11 mouse cellular contexts compared by ENCODE assay signal in genomic region chr8:105169582-105169981, GRCm38 (mm10). TPM values are rescaled to one million over a fixed set of nuclear protein-coding genes. Genes with fewer than 3 reads are reported as not detected.
DNase-seq lines count a peak whose midpoint lies in the region; ATAC-seq and TF ChIP-seq lines count a peak whose summit lies in the region.
"Had no signal": no experiment of that assay in that cellular context is flagged by ENCODE, and none has a peak within 500 bp of the region (broad histone marks: within the 10 kb centered on the region; RNA-seq: fewer than 3 reads in every experiment).

No protein-coding gene starts in this region.

- peak overlapping the region; percentile 96; the same call in 1 of the 2 replicates for H3K4me3 ChIP-seq in heart, embryonic 11.5 days (ENCODE audit: low read depth, low read length)
- H3K4me3 ChIP-seq in lung, embryonic 16.5 days (ENCODE audit: low read length), result no peak overlapping the region; the same call in 1 of the 2 replicates
- 0 out of 2 replicates have a peak overlapping the region, but pooled peaks have one; percentile 99 for H3K4me3 ChIP-seq in forebrain, embryonic 15.5 days
- peak overlapping the region; percentile 75 for H3K4me3 ChIP-seq in myocyte

- intact Hi-C loops in heart, postnatal 36 days (cut with DNase I), result no loop called here

- no peaks in the 10 kb centered on the region for H3K9me3 ChIP-seq in heart, embryonic 11.5 days (replicated peaks; ENCODE audit: control insufficient read depth, low read length)
- H3K9me3 ChIP-seq in lung, embryonic 16.5 days (ENCODE audit: control insufficient read depth, low read length), result no peaks in the 10 kb centered on the region
- no peaks in the 10 kb centered on the region for H3K9me3 ChIP-seq in forebrain, embryonic 15.5 days

- H3ac ChIP-seq in myocyte (ENCODE audit: control insufficient read depth, insufficient read length), result no peak overlapping the region

- peak overlapping the region; percentile 99; the same call in 1 of the 2 replicates for H3K9ac ChIP-seq in heart, embryonic 11.5 days (ENCODE audit: low read depth, low read length)
- H3K9ac ChIP-seq in lung, embryonic 16.5 days (ENCODE audit: low read length), result no peak overlapping the region
- no peak overlapping the region for H3K9ac ChIP-seq in forebrain, embryonic 15.5 days (replicated peaks)

- H3K79me2 ChIP-seq in myocyte (ENCODE audit: control insufficient read depth, insufficient read depth), result peaks cover 31% of the 10 kb centered on the region

- 38% methylated on average over 3 of the region's 3 CpGs for WGBS in heart, embryonic 11.5 days (ENCODE audit: insufficient replicate concordance)
- WGBS in lung, embryonic 16.5 days, result 37% methylated on average over 3 of the region's 3 CpGs
- 44% methylated on average over 3 of the region's 3 CpGs for WGBS in forebrain, embryonic 15.5 days

- peaks cover 6% of the 10 kb centered on the region for H3K4me1 ChIP-seq in heart, embryonic 11.5 days (ENCODE audit: control insufficient read depth, insufficient read depth, low read length)
- H3K4me1 ChIP-seq in lung, embryonic 16.5 days (replicated peaks; ENCODE audit: control insufficient read depth, insufficient read depth, low read length), result peaks cover 13% of the 10 kb centered on the region
- H3K4me1 ChIP-seq in forebrain, embryonic 15.5 days, result peaks cover 19% of the 10 kb centered on the region

- H3K36me3 ChIP-seq in heart, embryonic 11.5 days (ENCODE audit: control insufficient read depth, insufficient read depth, low read length), result no peaks in the 10 kb centered on the region
- no peaks in the 10 kb centered on the region for H3K36me3 ChIP-seq in lung, embryonic 16.5 days (ENCODE audit: control insufficient read depth, insufficient read depth, low read length)
- H3K36me3 ChIP-seq in forebrain, embryonic 15.5 days, result no peaks in the 10 kb centered on the region
- no peaks in the 10 kb centered on the region for H3K36me3 ChIP-seq in myocyte (ENCODE audit: control insufficient read depth, insufficient read depth)

- TF ChIP-seq POLR2A in myocyte (IDR thresholded peaks at IDR 0.05; ENCODE audit: insufficient read length, low read depth), result no peak

- no peak for DNase-seq in heart, postnatal 36 days
- DNase-seq in lung, postnatal 36 days, result no peak
- no peak for DNase-seq in cerebellum, postnatal 36 days
- no peak for DNase-seq in spleen, adult 12 weeks (ENCODE audit: low spot score)

- peak overlapping the region; percentile 76; the same call in 1 of the 2 replicates for H3K4me2 ChIP-seq in heart, embryonic 11.5 days
- peak overlapping the region; percentile 71 for H3K4me2 ChIP-seq in lung, embryonic 16.5 days (ENCODE audit: low read depth, low read length)
- H3K4me2 ChIP-seq in forebrain, embryonic 15.5 days (replicated peaks), result peak overlapping the region; percentile 61
- H3K4me2 ChIP-seq in myocyte (ENCODE audit: low read depth), result peak overlapping the region; percentile 96

- no peak overlapping the region for H3K27ac ChIP-seq in heart, embryonic 11.5 days (ENCODE audit: low read depth, low read length)
- H3K27ac ChIP-seq in lung, embryonic 16.5 days (ENCODE audit: low read length), result peak overlapping the region; percentile 99; the same call in 1 of the 2 replicates
- no peak overlapping the region for H3K27ac ChIP-seq in forebrain, embryonic 15.5 days (replicated peaks)

- no peaks in the 10 kb centered on the region for H3K27me3 ChIP-seq in heart, embryonic 11.5 days (ENCODE audit: control insufficient read depth, insufficient read depth, low read length)
- no peaks in the 10 kb centered on the region for H3K27me3 ChIP-seq in lung, embryonic 16.5 days (ENCODE audit: control insufficient read depth, insufficient read depth, low read depth, low read length)
- H3K27me3 ChIP-seq in forebrain, embryonic 15.5 days, result no peaks in the 10 kb centered on the region
- no peaks in the 10 kb centered on the region for H3K27me3 ChIP-seq in myocyte (ENCODE audit: control insufficient read depth, insufficient read depth, insufficient read length)

- ATAC-seq in heart, embryonic 11.5 days (replicated peaks; ENCODE audit: insufficient number of reproducible peaks, low FRiP score, low TSS enrichment), result no peak
- ATAC-seq in lung, embryonic 16.5 days (ENCODE audit: low read depth), result no peak
- no peak for ATAC-seq in forebrain, embryonic 15.5 days (replicated peaks)

TF ChIP-seq in myocyte, 11 proteins besides CTCF, POLR2A, EP300 and RAD21:
- TF ChIP-seq MAX (IDR thresholded peaks at IDR 0.05; ENCODE audit: low read depth) (no peak), SRF (IDR thresholded peaks at IDR 0.05; ENCODE audit: control insufficient read depth, insufficient read length, low read depth) (no peak), POLR2AphosphoS2 (IDR thresholded peaks at IDR 0.05; ENCODE audit: insufficient read length, low read depth) (no peak), MYOD1 (IDR thresholded peaks at IDR 0.05; ENCODE audit: control insufficient read depth in 1 of 3, insufficient read length in 2 of 3, low read depth in 2 of 3) (no peak), USF1 (IDR thresholded peaks at IDR 0.05; ENCODE audit: low read depth) (no peak), TCF3 (IDR thresholded peaks at IDR 0.05; ENCODE audit: insufficient read length, low read depth) (no peak), MYOG (IDR thresholded peaks at IDR 0.05; ENCODE audit: control insufficient read depth in 1 of 3, insufficient read depth in 1 of 3, insufficient read length in 2 of 3, low read depth in 2 of 3) (no peak), TCF12 (IDR thresholded peaks at IDR 0.05; ENCODE audit: insufficient read depth, poor library complexity, severe bottlenecking) (no peak), REST (IDR thresholded peaks at IDR 0.05; ENCODE audit: insufficient read depth, insufficient read length) (no peak), CEBPB (IDR thresholded peaks at IDR 0.05; ENCODE audit: insufficient read depth, poor library complexity, severe bottlenecking) (no peak), E2F4 (IDR thresholded peaks at IDR 0.05; ENCODE audit: insufficient read depth) (no peak)

RNA-seq across cellular contexts. Expression of gene Cbfb, which starts 0.9 kb away (rescaled TPM):
- 57.2 and 61.2 TPM in 2 replicates for polyA plus RNA-seq in heart, embryonic 11.5 days (2014; fragmentation: Nextera tagmentation; extraction: Ambion mirVana)
- total RNA-seq in heart, postnatal 36 days (2021), result 10 to 100 TPM; 21.5 to 24.1 TPM
- 51.4 and 55.5 TPM in 2 replicates for polyA plus RNA-seq in lung, embryonic 16.5 days (2015; fragmentation: Nextera tagmentation; extraction: Ambion mirVana)
- polyA plus RNA-seq in forebrain, embryonic 15.5 days (2015; fragmentation: Nextera tagmentation; extraction: Ambion mirVana), result 33.4 and 35.4 TPM in 2 replicates
- polyA plus RNA-seq in myocyte (2012; fragmentation: generic; extraction: Trizol), result 38.1 TPM

RNA-seq across cellular contexts. Expression of gene Ces4a, which starts 38.0 kb away (rescaled TPM):
- not detected in 2 replicates for polyA plus RNA-seq in heart, embryonic 11.5 days (2014; fragmentation: Nextera tagmentation; extraction: Ambion mirVana)
- not detected for total RNA-seq in heart, postnatal 36 days (2021)
- not detected in 2 replicates for polyA plus RNA-seq in lung, embryonic 16.5 days (2015; fragmentation: Nextera tagmentation; extraction: Ambion mirVana)
- 0.10 and 0.15 TPM in 2 replicates for polyA plus RNA-seq in forebrain, embryonic 15.5 days (2015; fragmentation: Nextera tagmentation; extraction: Ambion mirVana)
- polyA plus RNA-seq in myocyte (2012; fragmentation: generic; extraction: Trizol), result not detected
- total RNA-seq: gastrocnemius, adult 18-20 months; layer of hippocampus, adult 18-20 months; megakaryocyte progenitor cell, adult 5-6 weeks had no signal

RNA-seq across cellular contexts. Expression of gene D230025D16Rik, which starts 55.4 kb away (rescaled TPM):
- polyA plus RNA-seq in heart, embryonic 11.5 days (2014; fragmentation: Nextera tagmentation; extraction: Ambion mirVana), result 20.9 and 21.6 TPM in 2 replicates
- total RNA-seq in heart, postnatal 36 days (2021), result 10 to 100 TPM; 19.1 to 20.8 TPM
- polyA plus RNA-seq in lung, embryonic 16.5 days (2015; fragmentation: Nextera tagmentation; extraction: Ambion mirVana), result 48.8 and 52.9 TPM in 2 replicates
- polyA plus RNA-seq in forebrain, embryonic 15.5 days (2015; fragmentation: Nextera tagmentation; extraction: Ambion mirVana), result 32.5 and 33.1 TPM in 2 replicates
- polyA plus RNA-seq in myocyte (2012; fragmentation: generic; extraction: Trizol), result 16.6 TPM
